Comparison of ENCODE assay signal across 10 mouse cellular contexts in genomic region chr4:55824047-55824760, GRCm38 (mm10).
A peak's percentile ranks its signal among the peaks of the same experiment; 100 is the strongest.
DNase-seq lines count a peak whose midpoint lies in the region; ATAC-seq and TF ChIP-seq lines count a peak whose summit lies in the region.
"Had no signal": no experiment of that assay in that cellular context is flagged by ENCODE, and none has a peak within 500 bp of the region (broad histone marks: within the 10 kb centered on the region; RNA-seq: fewer than 3 reads in every experiment).

No protein-coding gene starts in this region.

- WGBS in lung, postnatal 0 days: 71% methylated on average over 9 of the region's 9 CpGs
- 88% methylated on average over 9 of the region's 9 CpGs for WGBS in forebrain, embryonic 10.5 days

- H3K4me1 ChIP-seq in lung, postnatal 0 days (ENCODE audit: insufficient read depth, low read depth, low read length): no peaks in the 10 kb centered on the region
- H3K4me1 ChIP-seq in forebrain, embryonic 10.5 days: no peaks in the 10 kb centered on the region

- no peaks in the 10 kb centered on the region for H3K9me3 ChIP-seq in lung, postnatal 0 days (ENCODE audit: low read length)
- no peaks in the 10 kb centered on the region for H3K9me3 ChIP-seq in forebrain, embryonic 10.5 days

- no peak for ATAC-seq in lung, postnatal 0 days

- TF ChIP-seq CTCF in lung, postnatal 0 days (IDR thresholded peaks at IDR 0.05): no peak

- no peaks in the 10 kb centered on the region for H3K36me3 ChIP-seq in lung, postnatal 0 days (ENCODE audit: insufficient read depth, low read length)
- no peaks in the 10 kb centered on the region for H3K36me3 ChIP-seq in forebrain, embryonic 10.5 days (replicated peaks)

- TF ChIP-seq EP300 in lung, postnatal 0 days (IDR thresholded peaks at IDR 0.05): no peak

- no peak overlapping the region for H3K4me2 ChIP-seq in lung, postnatal 0 days (replicated peaks; ENCODE audit: low read depth, low read length)

- H3K4me3 ChIP-seq in lung, postnatal 0 days (ENCODE audit: low read depth, low read length): no peak overlapping the region
- no peak overlapping the region for H3K4me3 ChIP-seq in forebrain, embryonic 10.5 days

- no peak overlapping the region for H3K9ac ChIP-seq in lung, postnatal 0 days (replicated peaks; ENCODE audit: low read depth)

- peak; percentile 11 for DNase-seq in adrenal gland, postnatal 14 days
- no peak for DNase-seq in adrenal gland, postnatal 10 days
- peak; percentile 30 to 59 for DNase-seq in lung, adult 18-20 months
- no peak for DNase-seq in lung, postnatal 14 days
- peak; percentile 30 for DNase-seq in lung, postnatal 0 days (ENCODE audit: low spot score)
- peak; percentile 20 to 57 for DNase-seq in spleen, postnatal 14 days (ENCODE audit: low spot score in 2 of 2)
- DNase-seq in urinary bladder, postnatal 36 days (ENCODE audit: low spot score in 2 of 2): no peak
- DNase-seq in forebrain, embryonic 10.5 days (ENCODE audit: extremely low spot score, low spot score): no peak
- DNase-seq: kidney, postnatal 14 days; left cerebral cortex, postnatal 4 days had no signal

- no peaks in the 10 kb centered on the region for H3K27me3 ChIP-seq in lung, postnatal 0 days (replicated peaks; ENCODE audit: insufficient read depth, low read length)
- no peaks in the 10 kb centered on the region for H3K27me3 ChIP-seq in forebrain, embryonic 10.5 days (ENCODE audit: poor library complexity, severe bottlenecking)

- H3K27ac ChIP-seq in lung, postnatal 0 days (ENCODE audit: low read length): no peak overlapping the region
- H3K27ac ChIP-seq in forebrain, embryonic 10.5 days: no peak overlapping the region

Comparison
In these comparisons a context has a peak if more than half of its experiments do, and no peak if none do; other contexts are left out.
1. DNase-seq: peak in adrenal gland, postnatal 14 days (single experiment), lung, adult 18-20 months (2 of 2), lung, postnatal 0 days (single experiment) and spleen, postnatal 14 days (2 of 2); none in adrenal gland, postnatal 10 days (single experiment), lung, postnatal 14 days (single experiment), urinary bladder, postnatal 36 days (0 of 2) and forebrain, embryonic 10.5 days (single experiment).